Mouse (Mus musculus) testis, postnatal 14 days (tissue): ENCODE measurements around the gene Ppp2r1b.

Experiments used
- DNase-seq: peaks from one replicate; pipeline ENCODE4 v3.0.0; 2021; ENCODE audit warnings: low spot score

Gene Ppp2r1b

GRCm38 (mm10) chr9:50841079-50841789 is 3.9 kb upstream of the Ppp2r1b start:
- no peak for DNase-seq

- DNase-seq, result no peak
These were observed 446 bp downstream of the Ppp2r1b start for GRCm38 (mm10) chr9:50845547-50845946.

- no peak for DNase-seq
These were observed 2.0 kb downstream of the Ppp2r1b start for GRCm38 (mm10) chr9:50847133-50847532.

- no peak for DNase-seq
These were observed 2.7 kb downstream of the Ppp2r1b start for GRCm38 (mm10) chr9:50847606-50848368.

- no peak for DNase-seq
These were observed 3.7 kb downstream of the Ppp2r1b start for GRCm38 (mm10) chr9:50848821-50849220.

- DNase-seq, result peak; percentile 69
These were observed 4.1 kb downstream of the Ppp2r1b start for GRCm38 (mm10) chr9:50849249-50849648.

- DNase-seq, result no peak
These were observed 4.7 kb downstream of the Ppp2r1b start for GRCm38 (mm10) chr9:50849755-50850154.

GRCm38 (mm10) chr9:50850271-50850670 is 5.2 kb downstream of the Ppp2r1b start:
- DNase-seq, result no peak

GRCm38 (mm10) chr9:50850713-50851112 is 5.6 kb downstream of the Ppp2r1b start:
- DNase-seq, result no peak

- DNase-seq, result no peak
These were observed 7.7 kb downstream of the Ppp2r1b start for GRCm38 (mm10) chr9:50852634-50853349.

GRCm38 (mm10) chr9:50854376-50854775 is 9.3 kb downstream of the Ppp2r1b start:
- no peak for DNase-seq

- no peak for DNase-seq
These were observed 10.1 kb downstream of the Ppp2r1b start for GRCm38 (mm10) chr9:50855133-50855766.

GRCm38 (mm10) chr9:50855780-50856179 is 10.7 kb downstream of the Ppp2r1b start:
- no peak for DNase-seq

GRCm38 (mm10) chr9:50856341-50857081 is 11.4 kb downstream of the Ppp2r1b start:
- DNase-seq, result peak; percentile 92

GRCm38 (mm10) chr9:50857082-50857641 is 12.1 kb downstream of the Ppp2r1b start:
- no peak for DNase-seq

- DNase-seq, result no peak
These were observed 13.6 kb downstream of the Ppp2r1b start for GRCm38 (mm10) chr9:50858681-50859080.

GRCm38 (mm10) chr9:50861119-50861839 is 16.2 kb downstream of the Ppp2r1b start:
- no peak for DNase-seq

GRCm38 (mm10) chr9:50863824-50864223 is 18.7 kb downstream of the Ppp2r1b start:
- no peak for DNase-seq

GRCm38 (mm10) chr9:50864877-50865276 is 19.8 kb downstream of the Ppp2r1b start:
- DNase-seq, result no peak

- DNase-seq, result no peak
These were observed 20.7 kb downstream of the Ppp2r1b start for GRCm38 (mm10) chr9:50865803-50866202.

- DNase-seq, result no peak
These were observed 21.9 kb downstream of the Ppp2r1b start for GRCm38 (mm10) chr9:50867015-50867414.
